Mouse (Mus musculus) G1E (cell line): ENCODE data around the gene Vnn1.

Experiments used
- CTCF ChIP-seq: IDR thresholded peaks from 2 replicates; pipeline ENCODE4 v1.5.1; 2012; ENCODE audit warnings: low read depth, low read length, inconsistent platforms, mixed read lengths
- GATA1 ChIP-seq: IDR thresholded peaks from 2 replicates; pipeline ENCODE4 v1.6.1; 2012; ENCODE audit warnings: borderline replicate concordance, low read length, inconsistent platforms, mixed read lengths
- GATA2 ChIP-seq: IDR thresholded peaks from 2 replicates; pipeline ENCODE4 v1.6.1; 2012; ENCODE audit warnings: low read depth, low read length, inconsistent platforms, borderline replicate concordance
- POLR2AphosphoS5 ChIP-seq: IDR thresholded peaks from 2 replicates; pipeline ENCODE4 v1.6.1; 2012; ENCODE audit warnings: low read depth, low read length, inconsistent platforms; ENCODE audit not compliant: insufficient replicate concordance
- TAL1 ChIP-seq: conservative IDR thresholded peaks from 2 replicates; pipeline ENCODE4 v1.6.1; 2012; ENCODE audit warnings: low read depth, low read length, inconsistent platforms, mixed read lengths

DNA sequence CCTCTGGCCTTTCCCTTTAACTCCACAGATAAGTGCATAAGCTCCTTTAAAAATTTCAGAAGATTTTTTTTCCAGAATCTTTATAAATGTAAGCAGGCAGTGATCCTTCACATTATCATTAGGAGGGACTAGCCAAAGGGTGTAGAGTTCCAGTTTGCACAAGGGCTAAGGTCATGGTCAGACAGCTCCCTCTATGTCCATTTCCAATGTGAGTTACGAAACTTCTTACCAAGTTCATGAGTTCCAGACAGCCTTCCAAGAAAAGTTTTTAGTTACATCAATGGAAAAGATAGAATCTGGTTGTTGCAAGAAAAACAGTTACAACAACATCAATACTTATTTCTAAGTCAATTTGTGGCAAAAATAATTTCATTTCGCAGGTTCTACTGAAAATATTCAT is 29.5 kb downstream of the Vnn1 start:
- no peak for TF ChIP-seq CTCF
- no peak for TF ChIP-seq GATA1
- TF ChIP-seq GATA2, result no peak
- no peak for TF ChIP-seq POLR2AphosphoS5
- TF ChIP-seq TAL1, result no peak
